Mouse (Mus musculus): Measurements from ENCODE around the gene Mnt. TPM values are rescaled to one million over a fixed set of nuclear protein-coding genes. Genes with fewer than 3 reads are reported as not detected.
"Not testable (repeated sequence)": the region's sequence is repeated elsewhere in the genome, so short reads cannot be mapped to it uniquely, and the experiment has no call there.

The Mnt gene
- 10 to 100 TPM; 24.4 to 36.0 (median 27.1) TPM for total RNA-seq (2022)

- DNase-seq: peak; percentile 100
Observed at GRCm38 (mm10) chr11:74830256-74831161, at the start of gene Mnt. Gene Mnt (plus strand): TSS chr11:74830920.

GRCm38 (mm10) chr11:74792874-74793273 is 37.8 kb upstream of the Mnt start:
- DNase-seq: no peak

DNA sequence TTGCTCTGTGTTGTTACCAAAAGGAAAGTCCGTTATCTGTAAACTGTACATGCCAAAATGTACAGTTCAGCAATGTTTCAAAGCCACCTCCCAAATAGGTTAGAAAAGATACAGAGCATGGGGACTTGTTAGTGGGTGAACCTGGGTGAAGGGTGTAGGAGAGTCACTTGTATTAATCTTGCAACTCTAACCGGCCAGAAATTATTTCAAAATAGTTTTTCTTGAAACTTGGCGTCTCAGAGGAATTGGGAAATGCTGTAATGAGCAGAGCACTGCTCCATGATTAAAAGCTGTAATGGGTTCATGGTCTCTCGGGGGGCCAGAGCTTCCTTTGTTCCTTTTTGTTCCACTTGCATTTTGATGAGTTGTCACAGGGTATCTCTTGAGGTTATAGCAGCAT is 30.1 kb upstream of the Mnt start:
- DNase-seq: no peak

DNA sequence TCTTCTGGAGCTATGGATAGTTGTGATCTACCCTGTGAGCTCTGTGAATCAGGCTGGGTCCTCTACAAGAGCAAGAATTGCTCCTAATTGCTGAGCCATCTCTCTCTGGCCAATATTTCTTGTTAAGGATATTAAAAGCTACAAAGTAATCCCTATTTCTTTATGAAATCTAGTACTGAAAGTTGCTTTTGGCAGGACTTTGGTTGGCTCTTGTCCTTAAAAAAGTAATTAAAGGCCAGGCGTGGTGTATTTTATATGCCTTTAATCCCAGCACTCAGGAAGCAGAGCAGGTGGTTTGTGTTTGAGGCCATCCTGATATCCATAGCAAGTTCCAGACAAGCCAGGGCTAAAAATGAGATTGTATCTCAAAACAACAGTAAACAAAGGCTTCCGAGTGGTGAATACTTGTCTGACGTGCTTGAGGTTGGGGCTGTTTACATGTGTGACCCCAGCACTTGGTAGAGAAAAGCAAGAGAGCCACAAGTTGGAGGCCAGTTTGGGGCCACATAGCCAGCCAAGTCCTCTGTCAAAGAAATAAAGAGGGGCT is 26.6 kb upstream of the Mnt start:
- DNase-seq: no peak

DNA sequence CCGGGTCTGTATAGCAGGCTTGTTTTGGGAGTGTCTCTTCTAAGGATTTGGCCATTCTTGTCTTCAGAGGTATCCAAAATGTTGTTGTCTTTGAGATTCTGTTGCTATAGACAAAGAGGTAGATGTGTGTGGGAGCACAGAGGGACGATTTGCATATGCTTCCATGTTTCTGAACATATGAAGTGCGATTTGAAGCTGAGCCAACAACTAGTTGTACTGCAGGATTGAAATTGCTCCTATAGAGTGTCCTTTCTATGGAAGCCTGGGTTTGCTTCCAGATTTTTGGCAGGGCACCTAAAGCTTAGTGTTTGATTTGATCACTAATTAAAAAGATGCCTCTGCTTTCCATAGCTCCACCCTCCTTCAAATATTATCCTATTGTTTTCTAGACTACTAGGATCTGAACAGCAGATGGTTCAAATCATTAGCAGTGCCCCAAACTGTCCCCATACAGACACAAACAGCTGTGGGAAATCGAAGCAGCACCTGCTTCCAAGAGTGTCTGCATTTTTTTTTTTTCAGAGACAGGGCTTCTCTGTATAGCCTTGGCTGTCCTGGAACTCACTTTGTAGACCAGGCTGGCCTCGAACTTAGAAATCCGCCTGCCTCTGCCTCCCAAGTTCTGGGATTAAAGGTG is 23.4 kb upstream of the Mnt start:
- no peak for DNase-seq

DNA sequence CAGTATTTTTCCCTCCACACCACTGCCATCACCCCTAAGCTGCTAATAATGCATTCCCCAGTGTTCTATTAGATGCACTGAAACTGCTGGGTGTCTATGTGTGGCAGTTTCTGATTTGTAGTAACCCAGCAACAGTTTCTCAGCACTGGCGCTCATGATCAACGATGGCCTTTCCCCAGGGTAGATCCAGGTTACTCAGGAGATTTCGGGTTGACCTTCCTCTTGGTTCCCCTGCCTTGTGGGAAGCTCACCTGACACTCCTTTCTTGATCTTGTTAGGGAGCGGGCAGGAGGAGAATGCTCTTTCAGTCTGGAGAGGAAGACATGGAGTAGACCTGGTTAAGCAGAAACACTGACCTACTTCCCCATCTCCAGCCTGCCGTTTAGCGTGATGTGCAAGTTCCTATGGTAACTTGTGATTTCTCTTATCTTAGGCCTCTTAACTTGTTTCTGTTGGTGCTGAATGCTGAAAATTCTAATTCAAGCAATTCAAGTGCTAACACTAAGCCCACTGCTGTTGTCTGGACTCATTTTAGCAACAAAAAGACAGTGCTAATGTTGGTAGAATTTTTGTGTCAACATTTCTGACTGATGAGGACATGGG is 22.4 kb upstream of the Mnt start:
- no peak for DNase-seq

DNA sequence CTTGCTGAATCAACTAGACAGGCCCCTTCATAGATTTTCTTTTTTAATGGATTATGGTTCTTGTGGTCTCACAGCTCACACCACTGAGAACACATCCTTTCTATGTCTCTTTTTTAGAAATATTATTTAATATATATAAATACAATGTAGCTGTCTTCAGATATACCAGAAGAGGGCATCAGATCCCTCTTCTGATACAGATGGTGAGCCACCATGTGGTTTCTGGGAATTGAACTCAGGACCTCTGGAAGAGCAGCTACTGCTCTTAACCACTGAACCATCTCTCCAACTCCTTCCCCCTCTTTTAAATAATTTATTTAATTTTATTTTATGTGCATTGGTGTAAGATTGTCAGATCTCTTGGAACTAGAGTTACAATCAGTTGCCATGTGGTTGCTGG is 20.6 kb upstream of the Mnt start:
- no peak for DNase-seq

DNA sequence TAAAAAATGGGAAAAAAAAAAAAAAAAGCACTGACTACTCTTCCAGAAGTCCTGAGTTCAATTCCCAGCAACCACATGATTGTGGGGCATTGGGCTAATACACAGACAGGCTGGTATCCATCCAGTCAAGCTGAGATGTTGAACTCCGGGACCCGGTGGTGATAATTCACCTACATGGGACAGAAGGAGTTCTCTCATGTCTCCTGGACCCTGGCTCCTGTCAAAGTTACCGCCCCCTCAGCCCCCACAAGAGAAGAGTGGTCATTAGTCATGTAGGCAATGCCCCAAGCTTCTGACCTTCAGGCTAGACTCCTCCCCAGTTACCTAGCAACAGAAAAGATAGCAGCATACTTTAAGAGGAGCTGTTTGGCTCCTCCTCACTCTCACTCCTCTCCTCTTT is 19.7 kb upstream of the Mnt start:
- not testable (repeated sequence) for DNase-seq

GRCm38 (mm10) chr11:74811538-74811937 is 19.2 kb upstream of the Mnt start:
- DNase-seq: no peak

- no peak for DNase-seq
Observed at GRCm38 (mm10) chr11:74815795-74816194, 14.9 kb upstream of the Mnt start.

GRCm38 (mm10) chr11:74820921-74821320 is 9.8 kb upstream of the Mnt start:
- no peak for DNase-seq

GRCm38 (mm10) chr11:74821463-74821862 is 9.3 kb upstream of the Mnt start:
- no peak for DNase-seq

- DNase-seq: no peak
Observed at GRCm38 (mm10) chr11:74822746-74823440, 7.8 kb upstream of the Mnt start.

DNA sequence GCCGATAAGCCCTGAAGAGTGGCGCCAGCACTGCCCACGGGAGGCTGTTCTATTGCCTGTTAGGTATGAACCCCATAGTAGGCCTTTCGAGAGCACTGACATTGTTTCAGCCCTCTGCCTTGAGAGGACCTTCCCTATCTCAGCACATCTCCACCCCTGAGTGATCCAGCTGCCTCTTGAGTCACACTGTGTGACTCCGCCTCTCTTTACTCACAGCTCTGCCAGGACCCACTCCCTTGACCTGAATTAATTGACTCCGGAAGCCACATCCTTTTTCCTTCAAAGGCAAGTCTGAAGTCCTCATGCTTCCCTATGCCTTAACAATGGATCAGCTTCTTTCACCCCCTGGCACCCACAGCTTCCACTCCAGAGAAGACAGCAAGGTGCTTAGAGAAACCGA is 4.6 kb upstream of the Mnt start:
- DNase-seq: peak; percentile 82

- no peak for DNase-seq
Observed at GRCm38 (mm10) chr11:74826702-74827101, 4.0 kb upstream of the Mnt start.

- no peak for DNase-seq
Observed at GRCm38 (mm10) chr11:74827791-74828403, 2.8 kb upstream of the Mnt start.

DNA sequence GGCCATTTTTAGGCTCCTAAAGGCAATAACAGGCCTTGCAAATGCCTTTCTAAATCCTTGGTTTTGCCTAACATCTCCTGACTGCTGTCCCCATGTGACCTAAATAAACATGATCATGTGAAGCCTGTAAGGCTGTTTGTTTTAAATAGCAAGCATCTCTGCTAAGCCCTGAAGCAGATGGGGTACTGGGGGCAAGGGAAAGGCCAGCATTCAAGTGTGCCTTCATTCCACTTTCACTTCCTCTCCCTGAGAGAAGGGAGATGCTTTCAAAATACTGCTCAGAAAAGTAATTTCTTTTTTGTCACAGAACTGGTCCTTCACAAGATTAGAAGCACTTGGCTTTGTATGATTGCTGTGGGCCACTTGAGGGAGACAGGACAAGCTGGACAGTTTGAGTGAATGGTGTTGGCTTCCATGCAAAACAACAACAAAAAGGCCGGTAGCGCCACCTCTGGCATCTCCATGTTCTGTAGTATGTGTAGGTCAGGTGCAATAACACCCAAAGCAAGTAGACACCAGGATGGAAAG is 2.3 kb upstream of the Mnt start:
- no peak for DNase-seq

- DNase-seq: no peak
Observed at GRCm38 (mm10) chr11:74828965-74829550, 1.7 kb upstream of the Mnt start.

GRCm38 (mm10) chr11:74829812-74830211 is 908 bp upstream of the Mnt start:
- peak; percentile 85 for DNase-seq

DNA sequence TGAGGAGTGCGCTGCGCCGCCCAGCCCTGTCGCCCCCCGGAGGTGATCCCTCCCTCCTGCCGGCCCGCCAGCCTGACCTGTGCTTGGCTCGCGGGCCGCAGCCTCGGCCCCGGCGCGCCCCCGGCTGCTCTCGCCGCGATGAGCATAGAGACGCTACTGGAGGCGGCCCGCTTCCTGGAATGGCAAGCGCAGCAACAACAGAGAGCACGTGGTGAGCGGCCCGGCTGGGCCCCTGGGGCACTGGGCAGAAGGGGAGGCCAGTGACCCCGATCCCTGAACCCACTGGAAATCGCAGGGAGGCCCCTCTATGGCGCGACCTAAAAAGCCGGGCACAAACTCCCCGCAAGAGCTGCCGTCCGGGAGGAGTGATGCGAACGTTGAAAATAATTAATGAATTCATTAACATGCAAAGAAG is 478 bp downstream of the Mnt start:
- DNase-seq: peak; percentile 53
